Mouse (Mus musculus) mesoderm, embryonic 11.5 days (tissue): ENCODE results near the gene Samt4.
"Not testable (repeated sequence)": the region's sequence is repeated elsewhere in the genome, so short reads cannot be mapped to it uniquely, and the experiment has no call there.

ENCODE experiments used
- DNase-seq: peaks from one replicate; pipeline ENCODE4 v3.0.0-alpha.2; 2012; ENCODE audit warnings: low read depth, low spot score

Samt4 gene

GRCm38 (mm10) chrX:154481702-154482101 lies at the start of gene Samt4:
Samt4 (plus strand) TSS chrX:154482002.
- no peak for DNase-seq

GRCm38 (mm10) chrX:154443696-154444095 lies 38.1 kb upstream of the Samt4 start:
- DNase-seq = not testable (repeated sequence)

GRCm38 (mm10) chrX:154468386-154468785 lies 13.4 kb upstream of the Samt4 start:
- not testable (repeated sequence) for DNase-seq
